ENCODE assay signal across 8 mouse cellular contexts in genomic region chr17:35776811-35777609, GRCm38 (mm10). TPM values are rescaled to one million over a fixed set of nuclear protein-coding genes. Genes with fewer than 3 reads are reported as not detected.
DNase-seq lines count a peak whose midpoint lies in the region; ATAC-seq and TF ChIP-seq lines count a peak whose summit lies in the region.

No protein-coding gene starts in this region.

- TF ChIP-seq CTCF in bone marrow macrophage, adult 2 months (IDR thresholded peaks at IDR 0.05; ENCODE audit: low read depth, low read length), result no peak
- TF ChIP-seq CTCF in thymus, adult 2 months (IDR thresholded peaks at IDR 0.05; ENCODE audit: borderline replicate concordance, control insufficient read depth, extremely low read depth, insufficient read depth, low read length, poor library complexity), result no peak

- no peak overlapping the region for H3K9ac ChIP-seq in heart, embryonic 14.5 days (ENCODE audit: low read length)
- no peak overlapping the region for H3K9ac ChIP-seq in liver, embryonic 13.5 days

- peak overlapping the region; percentile 17 for H3K27ac ChIP-seq in bone marrow macrophage, adult 2 months (ENCODE audit: insufficient read depth, low read depth, low read length)
- H3K27ac ChIP-seq in heart, embryonic 14.5 days (replicated peaks in 1 of 2; ENCODE audit: control insufficient read depth in 1 of 2, insufficient read depth in 1 of 2, low read depth in 2 of 2, low read length in 2 of 2), result peak overlapping the region; percentile 66 to 76
- H3K27ac ChIP-seq in liver, embryonic 13.5 days, result no peak overlapping the region; the same call in 1 of the 2 replicates
- no peak overlapping the region for H3K27ac ChIP-seq in thymus, adult 2 months (ENCODE audit: control insufficient read depth, insufficient read depth, low read length)

- H3K4me3 ChIP-seq in bone marrow macrophage, adult 2 months (ENCODE audit: insufficient read depth, low read length), result no peak overlapping the region
- no peak overlapping the region for H3K4me3 ChIP-seq in heart, embryonic 14.5 days (ENCODE audit: control insufficient read depth in 1 of 2, insufficient read depth in 1 of 2, low read depth in 1 of 2, low read length in 2 of 2)
- H3K4me3 ChIP-seq in liver, embryonic 13.5 days (replicated peaks), result no peak overlapping the region
- no peak overlapping the region for H3K4me3 ChIP-seq in thymus, adult 2 months (ENCODE audit: control insufficient read depth, insufficient read depth, low read length)

- H3K36me3 ChIP-seq in heart, embryonic 14.5 days (ENCODE audit: control insufficient read depth, insufficient read depth, low read length), result no peaks in the 10 kb centered on the region
- no peaks in the 10 kb centered on the region for H3K36me3 ChIP-seq in liver, embryonic 13.5 days
- H3K36me3 ChIP-seq in thymus, adult 2 months (ENCODE audit: control insufficient read depth, insufficient read depth, low read length), result no peaks in the 10 kb centered on the region

- peaks cover 42% of the 10 kb centered on the region for H3K4me1 ChIP-seq in bone marrow macrophage, adult 2 months (ENCODE audit: control insufficient read depth, insufficient read depth, low read length)
- H3K4me1 ChIP-seq in heart, embryonic 14.5 days (ENCODE audit: control insufficient read depth in 2 of 2, insufficient read depth in 2 of 2, low read length in 2 of 2), result peaks cover 17 to 18% of the 10 kb centered on the region in 2 experiments
- H3K4me1 ChIP-seq in liver, embryonic 13.5 days (replicated peaks), result peaks cover 31% of the 10 kb centered on the region
- H3K4me1 ChIP-seq in thymus, adult 2 months (replicated peaks; ENCODE audit: control insufficient read depth, insufficient read depth, low read length), result peaks cover 3% of the 10 kb centered on the region; the same call in 1 of the 2 replicates

- peak; percentile 58 for ATAC-seq in heart, embryonic 14.5 days (ENCODE audit: insufficient number of reproducible peaks, insufficient read depth, low FRiP score, low read depth)
- ATAC-seq in liver, embryonic 13.5 days (ENCODE audit: low read depth), result peak; percentile 20; the same call in 1 of the 2 replicates

- no peaks in the 10 kb centered on the region for H3K9me3 ChIP-seq in heart, embryonic 14.5 days (ENCODE audit: control insufficient read depth, low read length)
- H3K9me3 ChIP-seq in liver, embryonic 13.5 days (replicated peaks), result no peaks in the 10 kb centered on the region

- no peak for TF ChIP-seq POLR2A in bone marrow macrophage, adult 2 months (IDR thresholded peaks at IDR 0.05; ENCODE audit: borderline replicate concordance, low read depth, low read length)
- TF ChIP-seq POLR2A in thymus, adult 2 months (IDR thresholded peaks at IDR 0.05; ENCODE audit: control insufficient read depth, extremely low read depth, insufficient read depth, low read length, poor library complexity), result no peak

- 36% methylated on average over 13 of the region's 13 CpGs for WGBS in heart, embryonic 14.5 days
- WGBS in liver, embryonic 13.5 days (ENCODE audit: insufficient replicate concordance), result 30% methylated on average over 13 of the region's 13 CpGs
- 44% methylated on average over 13 of the region's 13 CpGs for WGBS in thymus, adult 2 months

- H3K4me2 ChIP-seq in heart, embryonic 14.5 days (ENCODE audit: low read length), result no peak overlapping the region
- no peak overlapping the region for H3K4me2 ChIP-seq in liver, embryonic 13.5 days

- H3K27me3 ChIP-seq in heart, embryonic 14.5 days (ENCODE audit: control insufficient read depth, insufficient read depth, low read length), result no peaks in the 10 kb centered on the region
- H3K27me3 ChIP-seq in liver, embryonic 13.5 days, result no peaks in the 10 kb centered on the region; the same call in 1 of the 2 replicates
- H3K27me3 ChIP-seq in thymus, adult 2 months (ENCODE audit: control insufficient read depth, insufficient read depth, low read length), result no peaks in the 10 kb centered on the region

- peak; percentile 98 for DNase-seq in 3T3-L1 (ENCODE audit: low read depth, low spot score)
- DNase-seq in fibroblast of lung, adult 2 months (ENCODE audit: low read depth), result peak; percentile 79
- peak; percentile 81 for DNase-seq in kidney, postnatal 10 days
- DNase-seq in liver, embryonic 13.5 days, result no peak
- peak; percentile 72 for DNase-seq in ovary, postnatal 14 days (ENCODE audit: low spot score)
- no peak for DNase-seq in thymus, adult 2 months

RNA-seq across cellular contexts. Expression of gene Ier3, which starts 44.5 kb away (rescaled TPM):
- polyA plus RNA-seq in bone marrow macrophage, adult 2 months (2012; ENCODE audit: insufficient read depth, insufficient read length, missing spikeins), result 40.6 and 46.7 TPM in 2 replicates
- 20.8 and 27.3 TPM in 2 replicates for polyA plus RNA-seq in heart, embryonic 14.5 days (2014; fragmentation: Nextera tagmentation; extraction: Ambion mirVana)
- polyA plus RNA-seq in liver, embryonic 13.5 days (2015; fragmentation: Nextera tagmentation; extraction: Ambion mirVana), result 21.6 and 23.2 TPM in 2 replicates
- 6.2 and 6.4 TPM in 2 replicates for polyA plus RNA-seq in thymus, adult 2 months (2012; rRNA removed)

RNA-seq across cellular contexts. Expression of gene Flot1, which starts 46.0 kb away (rescaled TPM):
- 52.7 and 69.3 TPM in 2 replicates for polyA plus RNA-seq in bone marrow macrophage, adult 2 months (2012; ENCODE audit: insufficient read depth, insufficient read length, missing spikeins)
- 86.8 and 93.7 TPM in 2 replicates for polyA plus RNA-seq in heart, embryonic 14.5 days (2014; fragmentation: Nextera tagmentation; extraction: Ambion mirVana)
- 38.2 and 38.5 TPM in 2 replicates for polyA plus RNA-seq in liver, embryonic 13.5 days (2015; fragmentation: Nextera tagmentation; extraction: Ambion mirVana)
- 62.4 and 70.4 TPM in 2 replicates for polyA plus RNA-seq in thymus, adult 2 months (2012; rRNA removed)

Comparison
In these comparisons a context has a peak if more than half of its experiments do, and no peak if none do; other contexts are left out.
1. DNase-seq: peak in 3T3-L1 (single experiment), fibroblast of lung, adult 2 months (single experiment), kidney, postnatal 10 days (single experiment) and ovary, postnatal 14 days (single experiment); none in liver, embryonic 13.5 days (single experiment) and thymus, adult 2 months (single experiment).
2. H3K27ac ChIP-seq: peak in bone marrow macrophage, adult 2 months (single experiment) and heart, embryonic 14.5 days (2 of 2); none in liver, embryonic 13.5 days (single experiment) and thymus, adult 2 months (single experiment).